Mouse (Mus musculus) midbrain, embryonic 10.5 days (tissue): Measurements from ENCODE around the gene Sp100. TPM values are rescaled to one million over a fixed set of nuclear protein-coding genes. Genes with fewer than 3 reads are reported as not detected.
"Not testable (repeated sequence)": the region's sequence is repeated elsewhere in the genome, so short reads cannot be mapped to it uniquely, and the experiment has no call there.

Experiments
- DNase-seq: peaks from one replicate; pipeline ENCODE4 v3.0.0-alpha.2; 2017; ENCODE audit warnings: low spot score
- H3K27ac ChIP-seq: fragments of 300-500 bp; sonication (generic); replicated peaks from 2 replicates; pipeline ENCODE4 v1.5.1; 2016; ENCODE audit warnings: mild to moderate bottlenecking
- H3K27me3 ChIP-seq: fragments of 300-500 bp; sonication (generic); 2 replicates; pipeline ENCODE4 v1.6.1; 2016; ENCODE audit warnings: low read depth, mild to moderate bottlenecking; ENCODE audit not compliant: poor library complexity, severe bottlenecking
- H3K36me3 ChIP-seq: fragments of 300-500 bp; sonication (generic); 2 replicates; pipeline ENCODE4 v1.6.1; 2016; ENCODE audit warnings: mild to moderate bottlenecking, moderate library complexity
- H3K4me1 ChIP-seq: fragments of 300-500 bp; sonication (generic); 2 replicates; pipeline ENCODE4 v1.6.1; 2016
- H3K4me3 ChIP-seq: fragments of 300-500 bp; sonication (generic); 2 replicates; pipeline ENCODE4 v1.5.1; 2016; ENCODE audit warnings: mild to moderate bottlenecking, moderate library complexity
- H3K9me3 ChIP-seq: fragments of 300-500 bp; sonication (generic); replicated peaks from 2 replicates; pipeline ENCODE4 v1.6.1; 2016; ENCODE audit warnings: mild to moderate bottlenecking
- WGBS: fragments of 180-500 bp; shearing (Covaris S2); methylation state at CpG from one replicate; pipeline ENCODE4 v1.1.7; 2016; 5-methylcytosine and 5-hydroxymethylcytosine counted together
- polyA plus RNA-seq: library from polyadenylated mRNA; unstranded; fragments of >200 nt; fragmentation: Nextera tagmentation; extraction: Ambion mirVana; gene quantifications from 2 replicates; pipeline ENCODE4 v1.2.1, GENCODE M21; 2016

Gene Sp100
- 0.39 and 0.71 TPM in 2 replicates for polyA plus RNA-seq

GRCm38 (mm10) chr1:85649881-85650280, at the start of gene Sp100:
Gene Sp100, plus strand, starts transcription at chr1:85649988.
- H3K36me3 ChIP-seq, H3K27ac ChIP-seq, H3K4me3 ChIP-seq, DNase-seq, H3K4me1 ChIP-seq, H3K9me3 ChIP-seq, H3K27me3 ChIP-seq: not testable (repeated sequence)
- 68% methylated on average over 6 of the region's 6 CpGs for WGBS

DNA sequence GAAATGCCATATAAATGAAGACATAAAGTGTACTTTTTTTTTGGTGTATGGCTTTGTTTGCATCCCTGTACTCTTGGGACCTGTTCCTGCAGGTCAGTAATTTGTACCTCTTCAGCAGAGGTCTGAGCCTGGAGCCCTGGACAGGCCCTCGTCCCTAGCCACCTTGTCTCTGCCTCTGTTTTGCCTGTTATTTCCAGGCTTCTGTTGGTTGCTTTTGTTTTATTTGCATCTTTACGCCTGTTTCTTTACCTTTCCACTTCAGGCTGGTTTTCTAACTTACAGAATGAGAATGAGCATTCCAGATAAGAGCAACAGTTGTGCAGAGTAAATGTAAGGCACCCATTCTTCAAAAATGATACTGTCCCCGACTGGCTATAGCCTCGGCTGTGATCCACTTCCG, 49.7 kb upstream of the Sp100 start, which contains the start of gene Sp140:
TSS of gene Sp140 (plus strand) at position 301 of the 400 bp plus-strand sequence.
- DNase-seq, H3K4me3 ChIP-seq, H3K9me3 ChIP-seq, H3K36me3 ChIP-seq, H3K27me3 ChIP-seq, H3K27ac ChIP-seq, H3K4me1 ChIP-seq: not testable (repeated sequence)
- 50% methylated on average over 1 of the region's 5 CpGs for WGBS

DNA sequence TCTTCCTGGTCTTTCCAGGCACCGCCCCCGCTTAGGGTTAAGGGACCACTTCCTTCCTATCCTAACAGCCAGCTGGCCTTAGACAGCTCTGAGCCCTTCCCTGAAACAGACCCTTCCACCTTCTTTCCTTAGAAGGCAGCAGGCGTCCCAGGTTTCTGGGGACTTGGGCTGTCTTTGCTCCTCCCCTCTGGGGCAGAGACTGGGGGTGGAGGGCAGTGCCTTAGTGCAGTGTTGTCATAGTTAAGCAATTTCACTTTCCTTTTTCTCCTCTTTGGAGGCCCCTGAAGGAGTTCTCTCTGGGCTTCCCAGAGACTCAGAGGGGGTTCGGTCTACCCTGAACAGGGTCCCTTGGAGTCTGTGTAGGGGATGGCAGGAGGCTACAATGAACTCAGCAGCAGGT, 49.0 kb upstream of the Sp100 start:
- not testable (repeated sequence) for H3K4me1 ChIP-seq, H3K9me3 ChIP-seq, H3K36me3 ChIP-seq, H3K4me3 ChIP-seq, H3K27me3 ChIP-seq, H3K27ac ChIP-seq, DNase-seq
- WGBS: 61% methylated on average over 4 of the region's 4 CpGs

GRCm38 (mm10) chr1:85604341-85604740, 45.4 kb upstream of the Sp100 start:
- H3K27ac ChIP-seq, DNase-seq, H3K4me3 ChIP-seq, H3K27me3 ChIP-seq, H3K36me3 ChIP-seq, H3K4me1 ChIP-seq: not testable (repeated sequence)
- peaks cover 12% of the 10 kb centered on the region for H3K9me3 ChIP-seq
- 100% methylated on average over 1 of the region's 1 CpGs for WGBS

DNA sequence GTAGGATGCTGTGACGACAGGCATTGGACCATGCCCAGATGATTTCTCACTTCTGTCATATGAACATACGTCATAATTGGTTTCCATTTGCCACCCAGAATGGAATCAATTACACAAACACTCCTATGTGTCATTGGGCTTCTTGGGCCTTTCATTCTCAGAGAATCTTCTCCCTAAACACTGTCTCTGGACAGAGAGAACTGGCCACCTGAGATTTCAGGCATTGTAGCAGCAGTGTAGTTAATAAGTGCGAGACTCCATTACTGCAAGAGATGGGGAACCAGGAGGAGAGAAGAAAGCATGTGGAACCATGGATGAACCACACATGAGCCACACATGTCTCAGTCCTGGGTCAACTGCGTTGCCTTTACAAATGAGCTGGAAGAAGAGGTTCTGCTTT, 41.4 kb upstream of the Sp100 start:
- whole genome bisulfite sequencing: 82% methylated on average over 3 of the region's 4 CpGs

DNA sequence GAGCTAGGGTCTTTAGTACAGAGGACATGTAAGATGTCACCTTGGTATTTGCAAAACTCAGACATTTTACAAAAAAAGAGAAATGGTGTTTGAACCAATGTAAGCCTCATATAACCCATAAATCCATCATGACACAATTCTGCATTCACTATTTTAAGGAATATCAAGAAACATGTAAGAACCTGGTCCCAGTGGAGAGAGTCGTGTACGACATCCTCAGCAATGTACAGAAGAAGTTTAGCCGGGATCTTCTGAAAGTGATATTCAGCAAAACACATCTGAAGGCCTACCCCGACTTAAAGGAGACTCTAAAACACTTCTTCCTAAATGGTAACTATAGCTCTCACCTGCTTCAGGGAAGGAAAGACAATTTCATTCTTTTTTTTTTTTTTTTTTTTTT, 39.2 kb upstream of the Sp100 start:
- not testable (repeated sequence) for H3K36me3 ChIP-seq, H3K4me1 ChIP-seq, H3K27me3 ChIP-seq, H3K4me3 ChIP-seq, H3K9me3 ChIP-seq, DNase-seq, H3K27ac ChIP-seq
- WGBS: no CpG with 5 or more reads among the region's 4 CpGs

More for the DNA sequence above, 41.4 kb upstream of the Sp100 start:
- not testable (repeated sequence) for H3K9me3 ChIP-seq, H3K36me3 ChIP-seq, H3K4me1 ChIP-seq, H3K27me3 ChIP-seq, DNase-seq, H3K4me3 ChIP-seq, H3K27ac ChIP-seq

- not testable (repeated sequence) for H3K4me1 ChIP-seq, DNase-seq, H3K27ac ChIP-seq, H3K36me3 ChIP-seq, H3K27me3 ChIP-seq, H3K4me3 ChIP-seq
- 90% methylated on average over 3 of the region's 3 CpGs for WGBS
- H3K9me3 ChIP-seq: peaks cover 12% of the 10 kb centered on the region; the same call in 1 of the 2 replicates
Observed at GRCm38 (mm10) chr1:85615096-85615495, 34.7 kb upstream of the Sp100 start.

DNA sequence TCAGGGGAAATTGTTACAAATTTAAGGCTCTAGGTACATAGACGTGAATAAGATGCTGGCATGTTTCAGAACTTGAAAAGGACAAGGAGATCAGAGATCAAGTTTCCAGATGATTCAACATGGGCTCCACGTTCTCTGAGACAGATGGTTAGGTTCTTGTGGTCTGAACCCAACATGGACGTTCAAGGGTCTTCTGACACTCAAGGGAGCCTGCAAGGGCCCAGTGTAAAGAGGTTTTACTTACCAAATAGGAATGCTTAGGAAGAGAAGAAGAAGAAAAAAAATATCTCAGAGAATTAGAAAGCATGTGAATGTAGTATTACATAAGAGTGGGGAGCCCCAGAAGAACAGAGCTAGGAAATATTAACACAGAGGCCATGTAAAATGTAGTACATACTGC, 34.0 kb upstream of the Sp100 start:
- H3K36me3 ChIP-seq, H3K27me3 ChIP-seq, H3K4me1 ChIP-seq, H3K9me3 ChIP-seq, H3K27ac ChIP-seq, H3K4me3 ChIP-seq, DNase-seq: not testable (repeated sequence)
- WGBS: 78% methylated on average over 3 of the region's 3 CpGs

- not testable (repeated sequence) for H3K27ac ChIP-seq, H3K4me1 ChIP-seq, H3K9me3 ChIP-seq, H3K36me3 ChIP-seq, DNase-seq, H3K27me3 ChIP-seq, H3K4me3 ChIP-seq
- whole genome bisulfite sequencing: 68% methylated on average over 4 of the region's 5 CpGs
Observed at GRCm38 (mm10) chr1:85617161-85617560, 32.6 kb upstream of the Sp100 start.

DNA sequence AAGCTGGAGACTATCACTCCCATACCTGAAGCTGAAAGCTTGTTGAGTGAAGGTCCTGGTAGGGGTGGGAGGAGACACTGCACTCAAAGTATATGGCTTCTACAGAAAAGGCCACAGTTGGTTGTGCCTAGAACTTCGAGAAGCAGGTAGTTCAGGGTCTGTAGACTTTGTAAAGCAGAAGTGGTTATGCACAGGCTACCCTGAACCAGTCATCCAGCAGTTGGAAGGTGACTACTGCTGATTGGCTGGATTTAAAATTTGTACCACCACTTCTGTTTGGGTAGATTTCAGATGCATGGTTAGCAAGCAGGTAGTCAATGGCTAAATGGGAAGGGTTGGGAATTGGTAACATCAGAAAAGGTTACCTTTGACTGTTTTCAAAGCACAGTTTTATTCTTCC, 31.1 kb upstream of the Sp100 start:
- H3K27me3 ChIP-seq, H3K27ac ChIP-seq, H3K36me3 ChIP-seq, H3K9me3 ChIP-seq, DNase-seq, H3K4me3 ChIP-seq, H3K4me1 ChIP-seq: not testable (repeated sequence)
- 73% methylated on average over 1 of the region's 1 CpGs for WGBS

DNA sequence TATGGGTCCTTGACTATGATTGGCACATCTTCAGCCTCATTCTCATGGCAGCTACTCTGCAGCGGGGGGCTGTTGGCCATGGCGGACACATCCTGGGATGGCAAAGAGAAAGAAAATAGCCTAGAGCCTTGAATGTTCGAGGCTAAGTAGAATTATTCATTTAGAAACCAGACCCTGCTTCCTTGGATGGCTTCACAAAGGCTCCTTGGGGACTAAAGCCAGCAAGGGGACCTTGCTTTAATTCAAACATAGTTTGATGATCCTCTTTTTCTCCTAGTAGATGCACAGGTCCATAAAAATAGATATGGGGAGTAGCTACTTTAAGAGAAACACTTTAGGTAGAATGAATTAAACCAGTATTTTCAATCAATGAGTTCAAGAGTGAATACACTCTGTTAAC, 12.9 kb upstream of the Sp100 start:
- H3K27me3 ChIP-seq, H3K4me3 ChIP-seq, DNase-seq, H3K36me3 ChIP-seq, H3K4me1 ChIP-seq, H3K27ac ChIP-seq: not testable (repeated sequence)
- 66% methylated on average over 3 of the region's 3 CpGs for WGBS
- H3K9me3 ChIP-seq: peaks cover 11% of the 10 kb centered on the region

DNA sequence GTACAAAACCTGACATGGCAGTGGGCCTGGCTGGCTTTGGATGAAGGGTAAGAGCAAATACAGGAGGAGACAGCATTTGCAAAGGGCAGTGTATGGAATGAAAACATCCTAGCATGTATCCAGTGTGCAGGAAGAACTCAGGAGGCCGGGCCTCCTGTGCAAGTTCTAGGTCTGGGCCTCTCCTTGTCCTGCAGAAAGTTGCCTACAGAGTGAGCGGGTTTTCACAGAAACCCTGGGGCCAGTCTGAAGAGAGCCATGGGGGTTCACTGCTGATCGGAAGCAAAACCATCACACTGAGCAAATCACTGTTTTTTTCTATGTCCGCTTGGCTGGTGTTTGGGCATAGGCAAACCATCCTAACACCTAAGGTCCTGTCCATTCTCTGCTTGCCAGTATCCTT, 11.6 kb upstream of the Sp100 start:
- H3K27ac ChIP-seq, H3K4me3 ChIP-seq, DNase-seq, H3K36me3 ChIP-seq, H3K4me1 ChIP-seq, H3K27me3 ChIP-seq: not testable (repeated sequence)
- 81% methylated on average over 4 of the region's 4 CpGs for WGBS
- H3K9me3 ChIP-seq: peaks cover 11% of the 10 kb centered on the region

GRCm38 (mm10) chr1:85650524-85650923, 736 bp downstream of the Sp100 start:
- H3K27me3 ChIP-seq, H3K36me3 ChIP-seq, H3K4me1 ChIP-seq, H3K9me3 ChIP-seq, H3K4me3 ChIP-seq, H3K27ac ChIP-seq, DNase-seq: not testable (repeated sequence)
- WGBS: 72% methylated on average over 4 of the region's 5 CpGs

GRCm38 (mm10) chr1:85651770-85652275, 2.0 kb downstream of the Sp100 start:
- H3K9me3 ChIP-seq, H3K4me3 ChIP-seq, DNase-seq, H3K4me1 ChIP-seq, H3K27me3 ChIP-seq, H3K27ac ChIP-seq, H3K36me3 ChIP-seq: not testable (repeated sequence)
- WGBS: 87% methylated on average over 13 of the region's 13 CpGs
